In the genomic region with DNA sequence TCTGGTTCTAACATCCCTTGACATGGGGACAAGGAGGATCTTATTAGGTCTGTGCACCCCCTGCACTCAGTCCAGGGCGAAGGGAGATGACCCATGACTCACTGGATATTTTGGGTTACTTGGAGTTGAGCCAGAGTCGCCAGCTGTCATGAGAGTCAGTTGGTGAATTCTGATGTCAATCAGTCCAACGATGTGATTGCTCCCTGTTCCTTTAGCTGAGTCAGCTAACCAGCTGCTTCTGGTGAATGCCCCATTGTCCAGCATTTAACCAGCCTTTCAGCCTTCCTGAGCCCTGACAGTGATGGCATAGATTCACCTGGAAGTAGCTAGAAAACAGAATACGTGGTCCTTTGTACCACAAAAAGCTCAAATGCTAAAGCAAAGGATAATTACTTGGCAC, we compare ENCODE assay signal across 16 mouse cellular contexts. TPM values are rescaled to one million over a fixed set of nuclear protein-coding genes. Genes with fewer than 3 reads are reported as not detected.
DNase-seq lines count a peak whose midpoint lies in the region; ATAC-seq lines count a peak whose summit lies in the region.
"Had no signal": no experiment of that assay in that cellular context is flagged by ENCODE, and none has a peak within 500 bp of the region (broad histone marks: within the 10 kb centered on the region; RNA-seq: fewer than 3 reads in every experiment).

No protein-coding gene starts in this region.

- no peak for ATAC-seq in megakaryocyte, adult 5-6 weeks (ENCODE audit: poor library complexity, severe bottlenecking)
- ATAC-seq: inflammation-experienced regulatory T-cells, adult 6 months had no signal

- peak; percentile 3 for DNase-seq in cerebellum, adult 9-11 months
- no peak for DNase-seq in cerebellum, postnatal 4 days (ENCODE audit: low spot score in 2 of 2)
- peak; percentile 46 for DNase-seq in layer of hippocampus, adult 11-12 months (ENCODE audit: low spot score)
- no peak for DNase-seq in layer of hippocampus, postnatal 36 days
- peak; percentile 6 to 14 for DNase-seq in cerebellum, postnatal 14 days
- DNase-seq in layer of hippocampus, adult 9-10 months (ENCODE audit: low spot score), result peak; percentile 3
- DNase-seq in adrenal gland, postnatal 14 days, result no peak
- DNase-seq: B cell, adult 2 months; liver; thymus, postnatal 14 days had no signal

RNA-seq across cellular contexts. Expression of a gene that starts 1.7 kb away (rescaled TPM):
- total RNA-seq in layer of hippocampus, postnatal 36 days (2021), result not detected
- not detected in 2 replicates for total RNA-seq in adrenal gland, postnatal 14 days (2021)
- total RNA-seq in megakaryocyte, adult 5-6 weeks (2015), result not detected in 2 replicates
- not detected in 2 replicates for total RNA-seq in megakaryocyte, adult 5-6 weeks (2017)
- total RNA-seq: adrenal gland, adult 18-20 months; granulocyte monocyte progenitor cell, adult 5-6 weeks; layer of hippocampus, adult 18-20 months; MEL had no signal

RNA-seq across cellular contexts. Expression of a gene that starts 25.7 kb away (rescaled TPM):
- not detected for total RNA-seq in layer of hippocampus, postnatal 36 days (2021)
- not detected in 2 replicates for total RNA-seq in adrenal gland, postnatal 14 days (2021)
- not detected in 2 replicates for total RNA-seq in megakaryocyte, adult 5-6 weeks (2015)
- not detected in 2 replicates for total RNA-seq in megakaryocyte, adult 5-6 weeks (2017)
- total RNA-seq: adrenal gland, adult 18-20 months; granulocyte monocyte progenitor cell, adult 5-6 weeks; layer of hippocampus, adult 18-20 months; MEL had no signal

RNA-seq across cellular contexts. Expression of a gene that starts 26.6 kb away (rescaled TPM):
- total RNA-seq in layer of hippocampus, postnatal 36 days (2021), result not detected
- not detected in 2 replicates for total RNA-seq in adrenal gland, postnatal 14 days (2021)
- not detected in 2 replicates for total RNA-seq in megakaryocyte, adult 5-6 weeks (2015)
- not detected in 2 replicates for total RNA-seq in megakaryocyte, adult 5-6 weeks (2017)
- total RNA-seq: adrenal gland, adult 18-20 months; granulocyte monocyte progenitor cell, adult 5-6 weeks; layer of hippocampus, adult 18-20 months; MEL had no signal

RNA-seq across cellular contexts. Expression of a gene that starts 53.0 kb away (rescaled TPM):
- total RNA-seq in layer of hippocampus, postnatal 36 days (2021), result not detected
- not detected in 2 replicates for total RNA-seq in adrenal gland, postnatal 14 days (2021)
- total RNA-seq in megakaryocyte, adult 5-6 weeks (2015), result not detected in 2 replicates
- total RNA-seq in megakaryocyte, adult 5-6 weeks (2017), result not detected in 2 replicates
- total RNA-seq: adrenal gland, adult 18-20 months; granulocyte monocyte progenitor cell, adult 5-6 weeks; layer of hippocampus, adult 18-20 months; MEL had no signal

RNA-seq across cellular contexts. Expression of a gene that starts 54.6 kb away (rescaled TPM):
- not detected for total RNA-seq in layer of hippocampus, postnatal 36 days (2021)
- total RNA-seq in adrenal gland, postnatal 14 days (2021), result not detected in 2 replicates
- not detected in 2 replicates for total RNA-seq in megakaryocyte, adult 5-6 weeks (2015)
- not detected in 2 replicates for total RNA-seq in megakaryocyte, adult 5-6 weeks (2017)
- total RNA-seq: adrenal gland, adult 18-20 months; granulocyte monocyte progenitor cell, adult 5-6 weeks; layer of hippocampus, adult 18-20 months; MEL had no signal

Comparison
In these comparisons a context has a peak if more than half of its experiments do, and no peak if none do; other contexts are left out.
1. DNase-seq: peak in cerebellum, adult 9-11 months (single experiment), layer of hippocampus, adult 11-12 months (single experiment), cerebellum, postnatal 14 days (2 of 2) and layer of hippocampus, adult 9-10 months (single experiment); none in cerebellum, postnatal 4 days (0 of 2), layer of hippocampus, postnatal 36 days (0 of 2) and adrenal gland, postnatal 14 days (single experiment).